Mouse (Mus musculus) mature B cell (primary cell): ENCODE results near the gene Plpp7.

Experiments
- in situ Hi-C: fragments of 300-500 bp; cut with MboI; formaldehyde crosslinking; loops from 2 replicates; pipeline ENCODE4 v1.14.3; 2019

Plpp7 gene

GRCm38 (mm10) chr2:32102944-32103343, 7.6 kb downstream of the Plpp7 start:
- in situ Hi-C loops = no loop called here

- in situ Hi-C loops = no loop called here
These were observed 8.2 kb downstream of the Plpp7 start for GRCm38 (mm10) chr2:32103557-32103956.

GRCm38 (mm10) chr2:32104122-32104521, 8.8 kb downstream of the Plpp7 start:
- in situ Hi-C loops = no loop called here

GRCm38 (mm10) chr2:32105117-32105913, 10.0 kb downstream of the Plpp7 start:
- in situ Hi-C loops = no loop called here

- in situ Hi-C loops = no loop called here
These were observed 10.6 kb downstream of the Plpp7 start for GRCm38 (mm10) chr2:32105930-32106329.

GRCm38 (mm10) chr2:32111268-32111667, 15.9 kb downstream of the Plpp7 start:
- in situ Hi-C loops = no loop called here

GRCm38 (mm10) chr2:32112548-32112947, 17.2 kb downstream of the Plpp7 start:
- in situ Hi-C loops = no loop called here

- in situ Hi-C loops = no loop called here
These were observed 20.5 kb downstream of the Plpp7 start for GRCm38 (mm10) chr2:32115851-32116268.

- in situ Hi-C loops = no loop called here
These were observed 24.7 kb downstream of the Plpp7 start for GRCm38 (mm10) chr2:32119802-32120750.

GRCm38 (mm10) chr2:32121150-32121549, 25.8 kb downstream of the Plpp7 start:
- in situ Hi-C loops = no loop called here

GRCm38 (mm10) chr2:32121785-32122184, 26.5 kb downstream of the Plpp7 start:
- in situ Hi-C loops = no loop called here

GRCm38 (mm10) chr2:32127653-32128535, 32.6 kb downstream of the Plpp7 start:
- in situ Hi-C loops = no loop called here

- in situ Hi-C loops = no loop called here
These were observed 33.2 kb downstream of the Plpp7 start for GRCm38 (mm10) chr2:32128536-32128841.

GRCm38 (mm10) chr2:32129383-32130074, 34.2 kb downstream of the Plpp7 start:
- in situ Hi-C loops = no loop called here

GRCm38 (mm10) chr2:32130435-32130834, 35.1 kb downstream of the Plpp7 start:
- in situ Hi-C loops = no loop called here

GRCm38 (mm10) chr2:32131205-32131834, 36.0 kb downstream of the Plpp7 start:
- in situ Hi-C loops = no loop called here

GRCm38 (mm10) chr2:32131866-32132566, 36.7 kb downstream of the Plpp7 start:
- in situ Hi-C loops = no loop called here

- in situ Hi-C loops = no loop called here
These were observed 37.3 kb downstream of the Plpp7 start for GRCm38 (mm10) chr2:32132567-32132992.

GRCm38 (mm10) chr2:32134039-32134438, 38.7 kb downstream of the Plpp7 start:
- in situ Hi-C loops = no loop called here

- in situ Hi-C loops = no loop called here
These were observed 42.4 kb downstream of the Plpp7 start for GRCm38 (mm10) chr2:32137667-32138266.
